Mouse (Mus musculus) E14TG2a.4 (cell line): ENCODE results near the gene Acsbg2.

Experiments used
- CTCF ChIP-seq: conservative IDR thresholded peaks from 2 replicates; pipeline ENCODE4 v1.5.1; 2014; ENCODE audit warnings: low read length
- NANOG ChIP-seq: IDR thresholded peaks from 2 replicates; pipeline ENCODE4 v1.6.1; 2014; ENCODE audit warnings: borderline replicate concordance, low read length, mixed read lengths
- POU5F1 ChIP-seq: IDR thresholded peaks from 2 replicates; pipeline ENCODE4 v1.6.1; 2014; ENCODE audit warnings: low read length, borderline replicate concordance

DNA sequence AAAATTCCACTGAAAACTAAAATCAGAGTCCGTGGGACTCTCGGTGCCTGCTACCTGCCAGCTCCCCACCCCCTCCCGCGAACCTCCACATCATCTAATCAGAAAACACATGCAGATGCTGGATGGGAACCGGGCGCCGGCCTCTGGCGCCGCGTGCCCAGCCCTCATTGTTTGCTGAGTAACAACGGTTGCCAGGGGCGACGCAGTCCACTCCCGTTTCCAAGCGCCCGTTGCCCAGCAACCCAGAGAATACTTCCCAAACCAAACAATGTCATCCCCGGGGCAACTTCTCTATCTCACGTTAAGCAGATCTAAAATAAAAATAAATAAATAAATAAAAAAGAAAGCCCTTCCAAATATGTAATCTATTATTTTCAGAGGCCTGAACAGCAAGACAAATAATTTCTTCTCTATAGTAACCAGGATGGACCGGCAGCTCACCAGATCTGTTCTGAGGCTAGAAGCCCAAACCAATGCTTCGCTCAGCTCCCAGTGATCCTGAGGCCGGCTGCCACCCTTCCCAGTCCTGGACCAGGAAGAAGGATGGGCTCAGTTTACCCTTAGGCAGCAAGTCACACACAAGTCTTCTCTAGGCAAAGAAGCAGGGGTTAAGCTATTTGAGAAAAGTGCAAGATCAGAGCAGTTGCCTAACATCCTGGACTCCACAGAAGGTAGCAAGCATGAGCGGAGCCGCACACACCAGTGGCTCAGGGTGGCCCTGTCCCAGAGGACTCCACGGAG lies 59.8 kb downstream of the Acsbg2 start:
- TF ChIP-seq CTCF (no peak), POU5F1 (no peak), NANOG (no peak)
